Mouse (Mus musculus) skeletal muscle tissue, adult 2 months (tissue): ENCODE data around the gene Arl3.
"Not testable (repeated sequence)": the region's sequence is repeated elsewhere in the genome, so short reads cannot be mapped to it uniquely, and the experiment has no call there.

Experiments
- DNase-seq: peaks from one replicate; pipeline ENCODE4 v3.0.0-alpha.2; 2012; ENCODE audit warnings: low read depth, low spot score

Gene Arl3

GRCm38 (mm10) chr19:46591575-46591974 lies 18.6 kb upstream of the Arl3 start:
- DNase-seq = no peak

DNA sequence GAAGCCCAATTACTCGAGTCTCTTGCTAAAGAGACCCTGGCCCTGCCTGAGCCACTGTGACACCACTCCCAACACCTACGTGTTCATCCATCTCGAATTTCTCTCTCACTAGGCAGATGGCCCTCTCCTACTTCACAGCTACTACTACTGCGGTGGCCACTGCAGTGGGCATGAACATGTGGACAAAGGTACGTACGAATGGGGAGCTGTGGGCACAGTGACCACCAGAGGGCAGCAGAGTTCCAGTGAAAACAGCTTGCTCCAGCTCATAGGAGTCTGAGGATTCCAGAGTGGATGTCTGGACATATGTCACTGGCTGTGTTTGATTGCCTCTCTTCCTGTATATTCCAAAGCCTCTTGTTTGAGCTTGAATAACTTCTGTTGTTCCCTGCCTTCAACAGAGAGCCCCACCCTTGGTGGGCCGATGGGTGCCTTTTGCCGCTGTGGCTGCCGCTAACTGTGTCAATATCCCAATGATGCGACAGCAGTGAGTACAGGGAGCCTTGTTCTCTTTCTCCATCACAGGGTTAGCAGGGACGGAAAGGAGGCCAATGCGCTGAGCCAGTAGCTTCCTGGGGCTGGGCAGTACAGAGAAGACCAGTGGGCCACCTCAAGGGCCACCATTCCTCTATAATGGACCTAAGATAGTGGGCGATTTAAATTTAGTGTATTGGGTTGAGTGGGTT lies 15.0 kb upstream of the Arl3 start:
- peak; percentile 80 for DNase-seq

GRCm38 (mm10) chr19:46575196-46575595 lies 2.2 kb upstream of the Arl3 start:
- DNase-seq = no peak

DNA sequence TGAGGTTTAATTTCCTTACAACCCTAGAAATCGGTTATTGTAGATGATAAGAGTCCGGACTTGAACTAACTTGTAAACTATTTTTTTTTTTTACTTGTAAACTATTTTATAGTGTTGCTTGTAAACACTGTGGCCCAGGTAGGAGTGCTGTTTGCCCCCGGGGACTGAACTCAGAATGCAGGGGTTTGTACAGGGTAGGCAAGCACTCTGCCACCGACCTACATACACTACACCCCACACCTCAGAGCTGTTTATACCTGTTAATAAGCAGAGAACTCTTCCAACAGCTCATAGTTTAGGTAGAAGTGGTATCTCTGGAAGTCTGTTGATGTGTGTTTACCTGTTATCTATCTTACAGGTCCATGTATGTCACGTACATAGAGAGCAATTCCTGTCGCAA lies 992 bp upstream of the Arl3 start:
- no peak for DNase-seq

DNA sequence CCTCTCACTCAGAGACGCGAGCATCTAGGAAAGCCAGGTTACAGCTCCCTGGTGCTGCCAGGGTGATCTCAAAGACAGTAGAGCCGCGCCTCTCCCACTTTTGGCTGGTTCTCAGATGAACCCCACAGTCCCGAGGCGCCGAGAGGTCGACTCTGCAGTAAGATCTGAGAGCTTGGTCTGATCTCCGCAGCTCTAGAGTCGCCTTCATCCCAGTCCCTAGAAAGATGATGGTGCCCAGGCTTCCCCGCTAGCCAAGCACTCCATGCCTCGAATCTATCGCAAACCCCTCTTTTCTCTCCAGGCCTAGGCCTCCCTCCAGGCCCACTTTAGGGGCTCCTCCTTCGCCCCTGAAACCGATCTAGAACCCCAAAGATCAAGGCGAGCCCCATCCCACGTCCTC lies 450 bp downstream of the Arl3 start:
- DNase-seq = no peak

- no peak for DNase-seq
These were observed 1.1 kb downstream of the Arl3 start for GRCm38 (mm10) chr19:46571878-46572244.

GRCm38 (mm10) chr19:46571211-46571877 lies 1.7 kb downstream of the Arl3 start:
- DNase-seq = not testable (repeated sequence)

- no peak for DNase-seq
These were observed 8.9 kb downstream of the Arl3 start for GRCm38 (mm10) chr19:46564043-46564462.

DNA sequence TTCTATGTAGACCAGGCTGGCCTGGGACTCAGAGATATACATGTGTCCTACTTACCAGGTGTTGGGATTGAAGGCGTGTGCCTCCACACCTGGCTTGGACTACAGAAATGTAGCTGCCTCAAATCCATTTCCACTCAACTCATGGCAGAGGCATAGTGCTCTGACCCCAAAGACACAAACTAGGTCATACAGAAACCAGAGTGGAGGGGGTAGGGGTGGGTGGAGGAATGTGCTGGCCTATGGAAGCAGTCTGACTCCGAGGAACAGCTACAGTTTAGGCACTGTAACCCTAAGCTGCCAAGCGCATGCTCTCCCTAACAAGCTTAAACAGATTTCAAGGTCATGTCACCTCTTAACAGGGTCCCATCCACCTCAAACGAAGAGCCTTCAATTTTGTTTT lies 9.4 kb downstream of the Arl3 start:
- DNase-seq = peak; percentile 83

DNA sequence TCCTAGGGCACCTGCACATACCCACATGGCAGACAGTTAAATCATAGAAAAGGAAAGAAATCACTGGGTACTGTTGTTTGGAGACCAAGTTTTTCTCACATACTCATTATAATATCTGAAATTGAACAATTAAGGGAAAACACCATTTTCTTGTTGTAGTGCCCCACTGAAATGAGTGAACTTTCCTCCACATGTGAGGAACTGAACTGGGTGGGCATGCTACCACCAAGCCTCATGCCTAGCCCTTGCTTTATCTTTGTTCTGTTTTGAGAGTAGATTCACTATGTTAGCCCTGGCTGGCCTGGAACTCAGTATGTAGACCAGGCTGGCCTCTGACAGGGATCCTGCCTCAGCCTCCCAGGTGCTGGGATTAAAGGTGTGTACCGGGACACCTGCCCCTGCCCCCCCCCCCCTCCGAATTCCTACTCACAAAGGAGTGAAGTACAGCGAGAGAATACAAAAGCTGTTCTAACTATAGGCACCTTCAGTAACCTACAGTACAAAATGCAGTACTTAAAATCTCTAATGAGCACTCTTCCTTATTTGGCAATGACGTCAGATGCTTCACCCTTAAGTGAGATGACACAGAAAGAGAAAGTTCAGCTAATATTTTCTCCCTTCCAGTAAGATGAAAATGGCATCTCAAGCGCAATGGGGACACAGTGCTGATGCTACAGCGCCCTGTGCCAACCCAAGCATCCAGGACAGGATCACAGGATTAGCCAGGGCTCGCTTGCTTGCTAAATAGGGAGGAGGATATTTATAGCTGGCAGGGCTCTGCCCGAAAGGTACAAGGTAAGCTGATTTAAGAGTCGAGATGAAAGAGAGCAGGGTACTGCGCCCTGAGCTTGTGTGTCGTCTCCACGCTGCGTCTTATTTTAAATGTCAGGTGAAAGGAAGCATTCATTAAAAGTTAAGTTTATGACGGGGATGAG lies 10.2 kb downstream of the Arl3 start:
- peak; percentile 90 for DNase-seq

GRCm38 (mm10) chr19:46562132-46562531 lies 10.9 kb downstream of the Arl3 start:
- peak; percentile 81 for DNase-seq

DNA sequence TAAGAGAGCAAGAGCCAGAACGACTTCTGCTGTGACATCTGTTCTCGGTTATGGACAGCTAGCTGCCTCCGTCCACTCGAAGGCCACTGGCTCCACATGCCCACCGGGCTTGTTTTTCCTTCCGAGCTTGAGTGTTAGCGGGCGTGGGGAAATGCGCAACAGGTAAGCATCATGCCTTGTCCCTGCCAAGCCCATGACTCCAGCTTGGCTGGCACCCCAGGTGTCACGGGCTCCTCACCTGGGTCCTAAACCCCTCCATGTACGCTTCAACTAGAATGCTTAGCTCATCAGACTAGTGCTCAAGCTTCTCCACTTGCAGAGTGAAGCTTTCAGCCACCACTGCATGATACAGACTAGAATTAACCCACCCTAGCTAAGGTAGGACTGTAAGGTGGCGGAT lies 14.4 kb downstream of the Arl3 start:
- DNase-seq = no peak

DNA sequence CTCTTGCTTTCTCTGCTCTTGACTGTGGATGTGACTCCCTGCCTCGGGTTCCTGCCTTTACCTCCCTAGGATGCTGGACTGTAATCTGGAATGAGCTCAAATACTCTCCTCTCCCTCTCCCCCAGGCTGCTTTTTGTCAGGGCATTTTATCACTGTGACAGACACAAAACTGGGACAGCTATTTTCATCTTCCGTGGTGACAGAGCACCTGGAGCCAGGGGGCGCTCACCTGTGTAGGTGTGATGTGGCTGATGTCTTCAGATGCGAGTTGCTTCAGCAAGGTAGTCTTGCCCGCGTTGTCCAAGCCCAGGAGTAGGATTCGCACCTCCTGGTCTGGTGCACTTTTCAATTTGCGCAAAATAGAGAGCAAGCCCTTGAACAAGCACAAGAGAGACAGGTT lies 15.0 kb downstream of the Arl3 start:
- DNase-seq = no peak

DNA sequence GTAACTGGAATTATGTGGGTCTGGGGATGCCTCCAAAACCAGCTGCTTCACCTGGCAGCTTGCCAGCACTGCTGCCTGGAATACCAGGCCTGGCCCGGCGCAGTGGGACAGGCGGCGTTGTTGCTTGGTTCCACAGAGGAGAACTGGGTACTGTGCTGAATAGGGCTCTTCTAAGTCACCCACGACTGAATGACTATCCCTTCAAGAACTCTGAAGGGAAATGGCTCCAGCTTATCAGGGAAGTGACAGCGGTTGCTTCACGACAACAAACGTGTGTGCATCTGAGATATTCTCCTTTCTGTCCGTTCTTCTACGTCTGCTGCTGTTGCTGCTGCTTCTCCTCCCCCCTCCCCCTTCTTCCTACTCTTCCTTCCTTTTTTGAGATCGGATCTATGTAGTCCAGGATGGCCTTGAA lies 19.4 kb downstream of the Arl3 start:
- peak; percentile 48 for DNase-seq

- no peak for DNase-seq
These were observed 20.5 kb downstream of the Arl3 start for GRCm38 (mm10) chr19:46552496-46552895.

DNA sequence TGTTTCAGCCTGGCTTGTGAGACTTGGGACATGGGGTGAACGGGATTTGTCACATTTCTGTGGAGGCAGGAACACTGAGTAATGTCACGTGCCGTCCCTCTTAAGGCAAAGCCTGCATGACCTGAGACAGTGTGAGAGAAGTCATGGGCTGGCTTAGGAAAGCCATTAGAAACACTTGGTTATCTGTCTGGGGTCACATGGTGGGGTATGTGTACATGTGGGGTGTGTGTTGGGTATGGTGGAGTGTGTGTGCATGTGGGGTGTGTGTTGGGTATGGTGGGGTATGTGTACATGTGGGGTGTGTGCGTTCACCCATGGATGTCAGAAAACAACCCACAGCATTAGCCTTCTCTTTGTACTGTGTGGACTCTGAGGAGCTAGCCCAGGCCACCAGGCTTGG lies 22.6 kb downstream of the Arl3 start:
- no peak for DNase-seq

- DNase-seq = no peak
These were observed 24.9 kb downstream of the Arl3 start for GRCm38 (mm10) chr19:46548110-46548509.

DNA sequence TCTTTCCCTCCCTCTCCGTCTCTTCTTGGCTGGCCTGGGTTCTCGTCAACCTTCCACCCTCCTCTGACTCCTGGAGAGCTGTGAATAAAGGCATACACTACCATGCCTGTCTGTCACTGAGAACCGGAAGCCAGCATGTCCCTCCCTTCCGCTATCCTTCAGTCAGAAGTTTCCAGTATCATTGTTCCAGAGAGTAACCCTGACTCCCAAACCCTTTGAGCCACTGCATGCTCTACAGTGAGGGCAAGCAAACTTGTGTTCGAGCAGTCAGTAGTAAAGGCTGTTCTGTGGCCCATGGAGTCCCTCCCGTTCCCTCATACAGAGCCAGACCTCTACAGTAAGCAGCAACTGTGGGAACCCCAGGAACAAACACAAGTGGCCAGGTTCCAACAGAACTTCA lies 25.4 kb downstream of the Arl3 start:
- no peak for DNase-seq

DNA sequence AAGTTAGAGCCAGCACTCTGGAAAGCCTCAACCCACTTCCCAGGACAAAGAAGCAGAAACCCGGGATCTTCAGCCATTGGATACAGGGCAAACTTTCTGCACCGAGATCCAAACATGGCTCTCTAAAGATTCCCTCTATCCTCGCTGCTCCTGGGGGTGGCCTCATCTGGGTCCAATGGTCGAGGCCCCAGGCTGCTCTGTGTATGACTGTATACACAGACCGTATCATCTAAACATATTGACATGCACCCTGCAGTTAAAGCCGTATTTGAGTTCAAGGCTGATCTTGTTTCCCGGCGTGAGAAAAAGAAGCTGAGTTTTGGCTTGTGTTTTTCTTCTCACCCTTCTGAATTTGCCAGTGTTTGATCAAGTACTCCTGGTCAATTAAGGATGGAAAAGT lies 30.2 kb downstream of the Arl3 start:
- DNase-seq = no peak

DNA sequence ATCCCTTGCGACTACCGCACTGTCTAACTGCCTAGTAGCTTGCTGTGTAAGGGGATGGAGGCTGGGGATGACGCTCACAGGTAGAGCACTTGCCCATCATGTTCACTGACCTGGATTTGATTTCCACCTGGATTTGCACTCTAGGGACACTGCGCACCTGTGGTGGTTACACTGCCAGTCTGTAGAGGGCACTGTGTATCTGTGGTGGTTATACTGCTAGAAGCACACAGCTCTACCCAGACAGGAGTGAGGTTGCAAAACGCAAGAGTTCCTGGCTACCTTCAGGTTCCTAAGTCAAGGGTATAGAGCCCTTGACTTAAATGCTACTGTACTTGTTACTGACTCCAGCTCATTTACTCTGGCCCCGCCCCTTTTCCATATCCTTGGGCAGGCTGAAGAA lies 34.8 kb downstream of the Arl3 start:
- DNase-seq = no peak

GRCm38 (mm10) chr19:46537357-46537756 lies 35.6 kb downstream of the Arl3 start:
- no peak for DNase-seq

GRCm38 (mm10) chr19:46534542-46535098 lies 38.4 kb downstream of the Arl3 start:
- DNase-seq = no peak
